Mouse (Mus musculus) embryonic fibroblast, embryonic 13.5 days (primary cell): ENCODE measurements around the gene Taf15.

Source experiments
- CTCF ChIP-seq: IDR thresholded peaks from 2 replicates; pipeline ENCODE4 v1.5.1; 2011; ENCODE audit warnings: mild to moderate bottlenecking, control low read depth, low read length, moderate library complexity, borderline replicate concordance; ENCODE audit not compliant: insufficient read depth
- POLR2A ChIP-seq: IDR thresholded peaks from 2 replicates; pipeline ENCODE4 v1.6.1; 2011; ENCODE audit warnings: low read depth, mild to moderate bottlenecking, control low read depth, low read length, moderate library complexity

DNA sequence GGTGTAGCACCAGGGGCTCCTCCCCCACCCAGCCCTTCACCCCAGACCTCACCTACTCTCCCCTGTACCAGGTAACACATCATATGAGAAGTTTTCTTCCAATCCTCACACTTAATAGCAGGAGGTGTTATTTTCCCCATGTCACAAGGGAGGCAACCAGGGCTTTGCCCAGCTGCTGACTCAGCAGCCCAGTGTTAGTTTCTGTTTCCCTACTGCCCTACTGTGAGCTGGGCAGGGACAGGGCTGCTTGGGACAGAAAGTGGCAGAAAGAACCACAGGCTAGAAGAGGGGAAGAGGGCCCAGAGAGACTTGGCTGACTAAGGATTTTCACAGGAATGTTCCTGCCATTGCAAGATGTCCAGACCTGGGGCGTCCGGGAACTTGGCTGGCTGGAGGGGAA is 68.0 kb downstream of the Taf15 start:
- TF ChIP-seq CTCF (no peak), POLR2A (no peak)
